Mouse (Mus musculus) stomach, embryonic 15.5 days (tissue): ENCODE data around the gene Gm17689. TPM values are rescaled to one million over a fixed set of nuclear protein-coding genes. Genes with fewer than 3 reads are reported as not detected.

ENCODE experiments used
- ATAC-seq: fragments of 200-750 bp; cut with Nextera tagmentation; 2 replicates; pipeline ENCODE4 v1.8.0; 2017; ENCODE audit warnings: low read depth, moderate number of reproducible peaks, moderate TSS enrichment; ENCODE audit not compliant: insufficient read depth, low FRiP score
- H3K27ac ChIP-seq: fragments of 300-500 bp; sonication (generic); 2 replicates; pipeline ENCODE4 v1.5.1; 2015; ENCODE audit warnings: mild to moderate bottlenecking, inconsistent platforms
- H3K27me3 ChIP-seq: fragments of 300-500 bp; sonication (generic); replicated peaks from 2 replicates; pipeline ENCODE4 v1.6.1; 2015; ENCODE audit warnings: inconsistent platforms
- H3K36me3 ChIP-seq: fragments of 300-500 bp; sonication (generic); 2 replicates; pipeline ENCODE4 v1.6.1; 2015; ENCODE audit warnings: inconsistent platforms
- H3K4me1 ChIP-seq: fragments of 300-500 bp; sonication (generic); 2 replicates; pipeline ENCODE4 v1.6.1; 2015; ENCODE audit warnings: inconsistent platforms
- H3K4me2 ChIP-seq: fragments of 300-500 bp; sonication (generic); 2 replicates; pipeline ENCODE4 v1.6.1; 2015; ENCODE audit warnings: mild to moderate bottlenecking, inconsistent platforms
- H3K4me3 ChIP-seq: fragments of 300-500 bp; sonication (generic); replicated peaks from 2 replicates; pipeline ENCODE4 v1.5.1; 2015; ENCODE audit warnings: inconsistent platforms
- H3K9ac ChIP-seq: fragments of 300-500 bp; sonication (generic); 2 replicates; pipeline ENCODE4 v1.6.1; 2015; ENCODE audit warnings: inconsistent platforms
- H3K9me3 ChIP-seq: fragments of 300-500 bp; sonication (generic); 2 replicates; pipeline ENCODE4 v1.6.1; 2016; ENCODE audit warnings: inconsistent platforms
- WGBS: fragments of 180-500 bp; shearing (Covaris S2); methylation state at CpG from one replicate; pipeline ENCODE4 v1.1.7; 2015; 5-methylcytosine and 5-hydroxymethylcytosine counted together
- polyA plus RNA-seq: library from polyadenylated mRNA; unstranded; fragments of >200 nt; fragmentation: Nextera tagmentation; extraction: Ambion mirVana; gene quantifications from 2 replicates; pipeline ENCODE4 v1.2.1, GENCODE M21; 2015

Gene Gm17689
- not detected in 2 replicates for polyA plus RNA-seq

- Histone ChIP-seq H3K9ac (no peak within 1 kb of the TSS), H3K4me1 (no peaks in the 10 kb centered on the region), H3K36me3 (no peaks in the 10 kb centered on the region), H3K27me3 (no peaks in the 10 kb centered on the region), H3K27ac (no peak within 1 kb of the TSS), H3K4me2 (no peak within 1 kb of the TSS), H3K4me3 (no peak within 1 kb of the TSS), H3K9me3 (no peaks in the 10 kb centered on the region)
- ATAC-seq: no peak
- 66% methylated on average over 1 of the region's 1 CpGs for WGBS
Observed at GRCm38 (mm10) chr9:36582535-36582934, at the start of gene Gm17689. TSS of gene Gm17689 (minus strand) at chr9:36582635.

- Histone ChIP-seq H3K4me3 (no peak within 1 kb of the TSS), H3K27ac (no peak within 1 kb of the TSS), H3K4me2 (no peak within 1 kb of the TSS), H3K27me3 (no peaks in the 10 kb centered on the region), H3K9ac (no peak within 1 kb of the TSS), H3K9me3 (no peaks in the 10 kb centered on the region), H3K36me3 (no peaks in the 10 kb centered on the region), H3K4me1 (no peaks in the 10 kb centered on the region)
- 88% methylated on average over 2 of the region's 2 CpGs for WGBS
- no peak for ATAC-seq
Observed at GRCm38 (mm10) chr9:36541863-36542262, 40.6 kb downstream of the Gm17689 start, which contains the start of gene Gm5615. TSS of gene Gm5615 (minus strand) at chr9:36541963.

Other genes starting within 250 kb of the Gm17689 start
- not detected in 2 replicates for gene Gm7257, start 150.8 kb downstream of the Gm17689 start, polyA plus RNA-seq
- not detected in 2 replicates for gene Gm9513, start 107.0 kb downstream of the Gm17689 start, polyA plus RNA-seq
- gene Gm5615, start 40.7 kb downstream of the Gm17689 start, polyA plus RNA-seq: not detected in 2 replicates
- gene A630095E13Rik, start 60.7 kb upstream of the Gm17689 start, polyA plus RNA-seq: not detected in 2 replicates
- not detected in 2 replicates for gene Acrv1, start 110.6 kb upstream of the Gm17689 start, polyA plus RNA-seq
- 27.6 and 29.8 TPM in 2 replicates for gene Chek1, start 144.4 kb upstream of the Gm17689 start, polyA plus RNA-seq
- 271 and 354 TPM in 2 replicates for gene Stt3a, start 185.0 kb upstream of the Gm17689 start, polyA plus RNA-seq
- gene Ei24, start 214.8 kb upstream of the Gm17689 start, polyA plus RNA-seq: 94.8 and 99.4 TPM in 2 replicates
- 14.2 and 17.3 TPM in 2 replicates for gene Fez1, start 239.2 kb upstream of the Gm17689 start, polyA plus RNA-seq